Mouse (Mus musculus): Measurements from ENCODE around the gene Oas1g. TPM values are rescaled to one million over a fixed set of nuclear protein-coding genes. Genes with fewer than 3 reads are reported as not detected.

Oas1g gene
- polyA plus RNA-seq, 1 experiment from 2014 or later: 0.46 TPM

GRCm38 (mm10) chr5:120849601-120850136, 37.7 kb downstream of the Oas1g start:
- 52% methylated on average over 3 of the region's 3 CpGs for WGBS (ENCODE audit: insufficient replicate concordance)
- no peak for DNase-seq
- H3K36me3 ChIP-seq: no peaks in the 10 kb centered on the region
- no peaks in the 10 kb centered on the region for H3K27me3 ChIP-seq
- no peak overlapping the region for H3K4me3 ChIP-seq (replicated peaks)
- H3K4me2 ChIP-seq: no peak overlapping the region
- no peak overlapping the region for H3K9ac ChIP-seq
- no peak for ATAC-seq (ENCODE audit: low read depth)
- H3K4me1 ChIP-seq (replicated peaks): no peaks in the 10 kb centered on the region
- no peak overlapping the region for H3K27ac ChIP-seq
- 0 out of 2 replicates have a peak, but pooled peaks cover 3% of the 10 kb centered on the region for H3K9me3 ChIP-seq (replicated peaks)

DNA sequence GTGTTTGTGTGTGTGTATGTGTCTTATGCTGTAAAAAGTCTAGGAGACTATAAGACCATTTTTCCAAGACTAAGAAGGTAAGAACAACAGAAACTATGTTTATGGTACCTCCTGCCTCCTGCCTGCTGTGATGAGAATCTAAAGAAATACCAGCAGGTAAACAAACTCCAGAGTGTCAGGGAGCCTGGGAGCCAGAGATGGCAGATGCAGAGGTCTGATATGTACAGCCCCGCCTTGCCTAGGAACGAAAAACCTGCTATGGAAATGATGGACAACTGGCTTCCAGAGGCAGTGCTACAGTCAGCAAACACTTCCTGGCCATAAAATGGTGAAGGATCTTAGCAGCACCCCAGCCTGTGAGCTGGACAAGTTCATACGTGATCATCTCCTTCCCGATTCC, 40.3 kb downstream of the Oas1g start, which contains the start of gene Oas1f:
TSS of gene Oas1f (plus strand) at position 301 of the 400 bp plus-strand sequence.
- Histone ChIP-seq H3K36me3 (no peaks in the 10 kb centered on the region), H3K4me3 (replicated peaks) (no peak within 1 kb of the TSS), H3K4me1 (replicated peaks) (no peaks in the 10 kb centered on the region), H3K4me2 (no peak within 1 kb of the TSS), H3K9ac (no peak within 1 kb of the TSS), H3K27ac (no peak within 1 kb of the TSS), H3K9me3 (replicated peaks) (no peaks in the 10 kb centered on the region), H3K27me3 (no peaks in the 10 kb centered on the region)
- DNase-seq (no peak), ATAC-seq (ENCODE audit: low read depth) (no peak)
- WGBS (ENCODE audit: insufficient replicate concordance): 53% methylated on average over 4 of the region's 4 CpGs

GRCm38 (mm10) chr5:120844713-120845112, 42.7 kb downstream of the Oas1g start:
- Histone ChIP-seq H3K4me3 (replicated peaks) (no peak overlapping the region), H3K4me1 (replicated peaks) (no peaks in the 10 kb centered on the region), H3K36me3 (no peaks in the 10 kb centered on the region), H3K27me3 (no peaks in the 10 kb centered on the region), H3K27ac (no peak overlapping the region), H3K9me3 (replicated peaks) (no peaks in the 10 kb centered on the region), H3K9ac (no peak overlapping the region), H3K4me2 (no peak overlapping the region)
- 64% methylated on average over 3 of the region's 3 CpGs for WGBS (ENCODE audit: insufficient replicate concordance)
- DNase-seq (no peak), ATAC-seq (ENCODE audit: low read depth) (no peak)

DNA sequence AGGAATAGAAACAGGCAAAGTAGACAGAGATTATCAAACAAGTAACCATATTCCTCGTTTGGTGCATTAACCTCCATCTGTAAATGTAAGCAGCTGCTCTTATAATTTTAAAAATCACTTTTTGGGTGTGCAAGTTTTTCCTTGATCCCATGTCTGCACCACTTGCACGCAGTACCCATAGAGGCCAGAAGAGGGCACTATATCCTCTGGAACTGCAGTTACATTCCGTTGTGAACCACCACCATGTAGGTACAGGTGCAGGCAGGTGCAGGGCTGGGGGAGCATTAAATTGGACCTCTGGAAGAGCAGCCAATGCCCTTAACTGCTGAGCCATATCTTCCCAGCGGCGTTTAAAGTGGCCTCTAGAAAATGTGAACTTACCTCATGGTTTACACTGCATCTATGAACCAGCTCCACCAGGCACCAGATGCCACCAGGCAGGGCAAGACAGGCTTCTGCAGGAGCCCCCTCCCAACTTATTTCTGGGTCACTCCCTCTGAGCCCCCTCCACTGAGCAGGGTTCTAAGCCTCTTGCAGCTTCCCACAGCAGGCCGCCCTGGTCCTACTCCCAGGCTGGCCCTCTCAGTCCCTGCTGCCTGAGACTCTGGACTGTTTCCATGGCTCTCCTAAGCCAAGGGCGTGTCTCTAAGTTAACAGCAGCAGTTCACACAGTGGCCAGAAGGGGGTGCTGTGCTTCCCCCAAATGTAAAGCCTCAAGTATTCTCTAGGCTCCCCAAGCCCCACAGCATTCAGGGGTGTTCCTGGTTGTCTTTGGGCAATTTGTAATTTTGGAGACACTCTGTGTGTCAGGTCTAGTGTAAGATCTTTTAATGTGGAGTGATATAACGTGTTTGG, 50.5 kb downstream of the Oas1g start:
- ATAC-seq (ENCODE audit: low read depth): no peak
- H3K9ac ChIP-seq: no peak overlapping the region
- no peaks in the 10 kb centered on the region for H3K9me3 ChIP-seq (replicated peaks)
- no peak overlapping the region for H3K4me2 ChIP-seq
- H3K4me1 ChIP-seq (replicated peaks): no peaks in the 10 kb centered on the region
- DNase-seq: no peak
- no peak overlapping the region for H3K4me3 ChIP-seq (replicated peaks)
- H3K27ac ChIP-seq: no peak overlapping the region
- H3K27me3 ChIP-seq: peaks cover 13% of the 10 kb centered on the region
- WGBS (ENCODE audit: insufficient replicate concordance): 9% methylated on average over 8 of the region's 8 CpGs
- no peaks in the 10 kb centered on the region for H3K36me3 ChIP-seq

DNA sequence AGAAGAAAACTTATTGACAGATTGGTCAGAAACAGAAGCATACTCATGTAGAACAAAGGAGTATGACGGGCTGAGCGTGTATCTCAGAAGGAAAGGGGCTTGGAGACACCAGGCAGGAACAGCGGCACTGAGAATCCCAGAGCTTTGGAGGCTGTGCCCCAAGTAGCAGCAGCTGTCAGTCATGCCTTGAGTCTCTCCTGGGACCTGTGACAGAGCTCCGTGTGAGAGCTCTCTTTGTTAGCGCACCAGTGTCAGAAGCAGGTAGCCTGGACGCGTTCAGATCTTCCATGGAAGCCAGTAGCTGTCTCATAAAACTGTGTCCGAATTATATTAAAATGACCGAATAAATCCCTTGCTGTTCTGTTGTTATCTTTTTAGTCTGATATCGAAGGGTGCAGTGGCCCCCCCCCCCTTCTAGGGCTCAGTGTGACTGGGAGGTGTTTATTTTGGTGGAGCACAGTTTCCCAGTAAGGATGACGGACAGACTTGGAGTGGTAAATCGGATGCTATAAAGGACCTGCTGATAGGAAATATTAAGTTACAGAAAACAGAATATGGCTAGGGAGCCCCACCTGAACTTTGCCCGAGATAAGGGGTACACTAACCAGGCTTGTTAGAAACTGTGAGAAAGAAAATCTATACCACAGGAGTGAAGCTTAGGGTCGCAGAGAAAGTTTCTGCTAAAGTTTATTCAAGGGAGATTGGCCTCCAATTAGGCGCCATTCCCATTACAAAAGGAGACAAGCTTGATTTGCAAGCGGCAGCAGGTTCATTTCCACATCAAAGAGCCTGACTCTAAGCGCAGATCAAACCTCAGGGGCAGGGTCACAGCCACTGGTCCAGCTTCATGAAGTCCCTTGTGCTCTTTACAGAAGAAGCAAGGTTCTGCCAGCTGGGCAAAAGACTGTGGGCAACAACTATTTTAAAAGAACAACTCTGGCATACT, 53.8 kb downstream of the Oas1g start:
- Histone ChIP-seq H3K4me3 (replicated peaks) (no peak overlapping the region), H3K4me2 (no peak overlapping the region), H3K9me3 (replicated peaks) (no peaks in the 10 kb centered on the region), H3K27ac (no peak overlapping the region), H3K9ac (no peak overlapping the region), H3K27me3 (peaks cover 13% of the 10 kb centered on the region), H3K36me3 (no peaks in the 10 kb centered on the region), H3K4me1 (replicated peaks) (no peaks in the 10 kb centered on the region)
- no peak for DNase-seq
- no peak for ATAC-seq (ENCODE audit: low read depth)
- 16% methylated on average over 17 of the region's 17 CpGs for WGBS (ENCODE audit: insufficient replicate concordance)

GRCm38 (mm10) chr5:120831031-120831430, 56.4 kb downstream of the Oas1g start:
- no peaks in the 10 kb centered on the region for H3K36me3 ChIP-seq
- no peak for ATAC-seq (ENCODE audit: low read depth)

More at GRCm38 (mm10) chr5:120831031-120831430, 56.4 kb downstream of the Oas1g start:
- 44% methylated on average over 4 of the region's 4 CpGs for WGBS (ENCODE audit: insufficient replicate concordance)
- Histone ChIP-seq H3K27ac (no peak overlapping the region), H3K9ac (no peak overlapping the region), H3K4me1 (replicated peaks) (no peaks in the 10 kb centered on the region), H3K27me3 (peaks cover 13% of the 10 kb centered on the region), H3K4me2 (no peak overlapping the region), H3K9me3 (replicated peaks) (no peaks in the 10 kb centered on the region), H3K4me3 (replicated peaks) (no peak overlapping the region)
- no peak for DNase-seq

Small RNAs within 50 kb of the gene (microRNA-seq; reads per million reads assigned to microRNA genes)
- not detected for gene Gm22907

Other genes with a start within 250 kb of the Oas1g start
- 0.18 and 0.22 TPM in 2 replicates for gene Rasal1, start 238.8 kb downstream of the Oas1g start, polyA plus RNA-seq (2015; fragmentation: Nextera tagmentation; extraction: Ambion mirVana)
- 0.21 and 0.53 TPM in 2 replicates for gene Dtx1, start 175.7 kb downstream of the Oas1g start, polyA plus RNA-seq (2015; fragmentation: Nextera tagmentation; extraction: Ambion mirVana)
- gene Oas2, start 137.8 kb downstream of the Oas1g start, polyA plus RNA-seq (2015; fragmentation: Nextera tagmentation; extraction: Ambion mirVana): 0.25 and 0.34 TPM in 2 replicates
- 0.12 and 0.17 TPM in 2 replicates for gene Oas3, start 110.0 kb downstream of the Oas1g start, polyA plus RNA-seq (2015; fragmentation: Nextera tagmentation; extraction: Ambion mirVana)
- gene Oas1e, start 92.1 kb downstream of the Oas1g start, polyA plus RNA-seq (2015; fragmentation: Nextera tagmentation; extraction: Ambion mirVana): not detected in 2 replicates
- gene Oas1c, start 75.1 kb downstream of the Oas1g start, polyA plus RNA-seq (2015; fragmentation: Nextera tagmentation; extraction: Ambion mirVana): 0.08 and 0.22 TPM in 2 replicates
- gene Oas1f, start 40.2 kb downstream of the Oas1g start, polyA plus RNA-seq (2015; fragmentation: Nextera tagmentation; extraction: Ambion mirVana): not detected in 2 replicates
- gene Oas1h, start 26.2 kb downstream of the Oas1g start, polyA plus RNA-seq (2015; fragmentation: Nextera tagmentation; extraction: Ambion mirVana): not detected in 2 replicates
- 2.9 and 3.2 TPM in 2 replicates for gene Oas1a, start 19.9 kb upstream of the Oas1g start, polyA plus RNA-seq (2015; fragmentation: Nextera tagmentation; extraction: Ambion mirVana)
- not detected in 2 replicates for gene Oas1d, start 26.9 kb upstream of the Oas1g start, polyA plus RNA-seq (2015; fragmentation: Nextera tagmentation; extraction: Ambion mirVana)
- gene Rph3a, start 122.5 kb upstream of the Oas1g start, polyA plus RNA-seq (2015; fragmentation: Nextera tagmentation; extraction: Ambion mirVana): 0.10 TPM in 1 of 2 replicates, not detected in the other

Data from liver, embryonic 13.5 days (tissue).